ENCODE assay signal across 44 mouse cellular contexts in the genomic region with DNA sequence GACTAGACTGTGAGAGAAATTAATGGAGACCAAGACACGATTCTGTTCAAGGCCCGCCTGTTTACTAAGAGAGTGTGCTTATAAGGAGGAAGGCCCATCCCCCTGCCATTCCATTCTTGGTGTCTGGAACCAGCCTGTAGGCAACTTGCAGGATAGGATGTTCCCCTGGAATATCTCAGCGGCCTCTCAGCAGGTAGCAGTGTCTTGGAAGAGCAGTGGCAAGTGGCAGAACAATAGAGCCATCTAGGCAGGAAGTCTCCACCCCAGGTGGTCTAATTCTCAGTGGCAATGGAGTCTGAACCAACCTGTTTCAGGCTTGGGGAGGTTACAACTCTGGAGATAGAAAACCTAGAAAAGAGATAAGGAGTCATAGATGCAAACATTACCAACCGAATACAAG. TPM values are rescaled to one million over a fixed set of nuclear protein-coding genes. Genes with fewer than 3 reads are reported as not detected.
"Had no signal": no experiment of that assay in that cellular context is flagged by ENCODE, and none has a peak within 500 bp of the region (broad histone marks: within the 10 kb centered on the region; RNA-seq: fewer than 3 reads in every experiment).

No protein-coding gene starts in this region.

- H3K4me3 ChIP-seq: heart, adult 2 months; heart, embryonic 13.5 days; heart, embryonic 15.5 days; hindbrain, embryonic 13.5 days; hindbrain, embryonic 15.5 days; kidney, embryonic 15.5 days; limb, embryonic 13.5 days; limb, embryonic 15.5 days; liver, embryonic 12.5 days had no signal

- H3K27me3 ChIP-seq: heart, embryonic 13.5 days; heart, embryonic 15.5 days; hindbrain, embryonic 13.5 days; hindbrain, embryonic 15.5 days; kidney, embryonic 15.5 days; limb, embryonic 13.5 days; limb, embryonic 15.5 days; liver, embryonic 12.5 days had no signal

- H3K9ac ChIP-seq: heart, embryonic 13.5 days; heart, embryonic 15.5 days; hindbrain, embryonic 13.5 days; hindbrain, embryonic 15.5 days; kidney, embryonic 15.5 days; limb, embryonic 13.5 days; limb, embryonic 15.5 days; liver, embryonic 12.5 days; liver, embryonic 14.5 days had no signal

- H3K36me3 ChIP-seq: heart, embryonic 13.5 days; heart, embryonic 15.5 days; hindbrain, embryonic 13.5 days; hindbrain, embryonic 15.5 days; kidney, embryonic 15.5 days; limb, embryonic 13.5 days; limb, embryonic 15.5 days; liver, embryonic 12.5 days had no signal

- H3K27ac ChIP-seq: heart, adult 2 months; heart, embryonic 13.5 days; heart, embryonic 15.5 days; hindbrain, embryonic 13.5 days; hindbrain, embryonic 15.5 days; hindbrain, postnatal 0 days; kidney, embryonic 15.5 days; kidney, postnatal 0 days; limb, embryonic 13.5 days; limb, embryonic 15.5 days; liver, embryonic 12.5 days; liver, embryonic 14.5 days had no signal

- H3K9me3 ChIP-seq: heart, embryonic 13.5 days; heart, embryonic 15.5 days; hindbrain, embryonic 15.5 days; kidney, embryonic 15.5 days; limb, embryonic 13.5 days; limb, embryonic 15.5 days; liver, embryonic 12.5 days had no signal

- DNase-seq: gastrocnemius, postnatal 14 days; gastrocnemius, postnatal 36 days; heart, adult 11 months; heart, adult 2 months; heart, postnatal 14 days; heart, postnatal 36 days; kidney, adult 11 months; kidney, adult 2 months; kidney, adult 9 months; kidney, postnatal 14 days; kidney, postnatal 36 days; layer of hippocampus, adult 9-11 months; layer of hippocampus, postnatal 36 days; left cerebral cortex, postnatal 4 days had no signal

- H3K4me1 ChIP-seq: heart, embryonic 13.5 days; heart, embryonic 15.5 days; hindbrain, embryonic 13.5 days; hindbrain, embryonic 15.5 days; kidney, embryonic 15.5 days; limb, embryonic 13.5 days; limb, embryonic 15.5 days; liver, embryonic 12.5 days had no signal

- ATAC-seq: hindbrain, postnatal 0 days; intestine, embryonic 16.5 days; liver, embryonic 12.5 days had no signal

RNA-seq across cellular contexts. Expression of a gene that starts 13.9 kb away (rescaled TPM):
- total RNA-seq: gastrocnemius, adult 8-10 months; gastrocnemius, postnatal 14 days; gastrocnemius, postnatal 36 days; heart, adult 2 months; heart, postnatal 14 days; heart, postnatal 36 days; hematopoietic stem cell, adult 5-6 weeks; hindbrain, postnatal 0 days; layer of hippocampus, adult 18-20 months; layer of hippocampus, adult 8-10 months; layer of hippocampus, postnatal 14 days; layer of hippocampus, postnatal 36 days; left cerebral cortex, adult 18-20 months; left cerebral cortex, adult 8-10 months; left cerebral cortex, postnatal 10 days; left cerebral cortex, postnatal 25 days; left cerebral cortex, postnatal 4 days; liver, adult 2 months had no signal
- polyA plus RNA-seq: heart, adult 2 months; heart, embryonic 11.5 days; heart, embryonic 13.5 days; heart, embryonic 15.5 days; heart, postnatal 0 days; hindbrain, embryonic 11.5 days; hindbrain, embryonic 13.5 days; hindbrain, embryonic 15.5 days; intestine, embryonic 14.5 days; intestine, embryonic 16.5 days; kidney, embryonic 15.5 days; kidney, postnatal 0 days; large intestine, adult 2 months; limb, embryonic 11.5 days; limb, embryonic 13.5 days; limb, embryonic 15.5 days; liver, adult 2 months; liver, embryonic 12.5 days; liver, embryonic 14.5 days; liver, embryonic 16.5 days had no signal

RNA-seq across cellular contexts. Expression of a gene that starts 56.8 kb away (rescaled TPM):
- total RNA-seq: gastrocnemius, adult 8-10 months; gastrocnemius, postnatal 14 days; gastrocnemius, postnatal 36 days; heart, adult 2 months; heart, postnatal 14 days; heart, postnatal 36 days; hematopoietic stem cell, adult 5-6 weeks; hindbrain, postnatal 0 days; layer of hippocampus, adult 18-20 months; layer of hippocampus, adult 8-10 months; layer of hippocampus, postnatal 14 days; layer of hippocampus, postnatal 36 days; left cerebral cortex, adult 18-20 months; left cerebral cortex, adult 8-10 months; left cerebral cortex, postnatal 10 days; left cerebral cortex, postnatal 25 days; left cerebral cortex, postnatal 4 days; liver, adult 2 months had no signal
- polyA plus RNA-seq: gonadal fat pad, adult 2 months; heart, adult 2 months; heart, embryonic 11.5 days; heart, embryonic 13.5 days; heart, embryonic 15.5 days; heart, postnatal 0 days; intestine, embryonic 14.5 days; intestine, embryonic 16.5 days; kidney, adult 2 months; kidney, embryonic 15.5 days; kidney, postnatal 0 days; large intestine, adult 2 months; limb, embryonic 11.5 days; limb, embryonic 13.5 days; liver, adult 2 months; liver, embryonic 12.5 days; liver, embryonic 14.5 days; liver, embryonic 16.5 days had no signal
